Mouse (Mus musculus): ENCODE data around the gene Jaml. TPM values are rescaled to one million over a fixed set of nuclear protein-coding genes. Genes with fewer than 3 reads are reported as not detected.
A peak's percentile ranks its signal among the peaks of the same experiment; 100 is the strongest.

Jaml gene
- total and polyA plus RNA-seq, 3 experiments, result not detected

GRCm38 (mm10) chr9:45048511-45048910 lies 30.5 kb upstream of the Jaml start:
- Histone ChIP-seq H3K9ac (ENCODE audit: control insufficient read depth, low read depth, low read length, poor library complexity, severe bottlenecking) (peak overlapping the region; percentile 39), H3K27ac (ENCODE audit: control insufficient read depth, low read depth, low read length) (0 out of 2 replicates have a peak overlapping the region, but pooled peaks have one; percentile 31), H3K4me3 (ENCODE audit: control insufficient read depth in 1 of 2, insufficient read depth in 1 of 2, low read depth in 2 of 2, low read length in 2 of 2) (peak overlapping the region; percentile 28 to 50; a peak in 3 of 4 replicates), H3K79me2 (ENCODE audit: control insufficient read depth, insufficient read depth, low read length, poor library complexity) (no peaks in the 10 kb centered on the region), H3K27me3 (ENCODE audit: control insufficient read depth in 1 of 2, insufficient read depth in 2 of 2, low read length in 2 of 2) (peaks cover 0 to 8% of the 10 kb centered on the region in 2 experiments; a peak in 2 of 4 replicates), H3K9me3 (replicated peaks; ENCODE audit: insufficient read depth, low read length) (no peaks in the 10 kb centered on the region), H3K36me3 (ENCODE audit: control insufficient read depth in 1 of 2, insufficient read depth in 2 of 2, low read length in 2 of 2) (peaks cover 0 to 15% of the 10 kb centered on the region in 2 experiments; a peak in 2 of 4 replicates), H3K4me1 (ENCODE audit: control insufficient read depth in 1 of 2, insufficient read depth in 2 of 2, low read length in 2 of 2) (peaks cover 14 to 23% of the 10 kb centered on the region in 2 experiments)
- DNase-seq (ENCODE audit: low read depth, low spot score), result peak; percentile 79
- TF ChIP-seq MAX (IDR thresholded peaks at IDR 0.05; ENCODE audit: low read length) (no peak), TCF12 (IDR thresholded peaks at IDR 0.05; ENCODE audit: low read depth, low read length) (peak; percentile 33; the same call in 1 of the 2 replicates), SMC3 (IDR thresholded peaks at IDR 0.05; ENCODE audit: low read depth, low read length) (peak; percentile 75), ZNF384 (IDR thresholded peaks at IDR 0.05; ENCODE audit: low read depth, low read length) (no peak), MEF2A (IDR thresholded peaks at IDR 0.05; ENCODE audit: extremely low read depth, insufficient replicate concordance, low read depth, low read length, poor library complexity, severe bottlenecking) (no peak), ELF1 (IDR thresholded peaks at IDR 0.05; ENCODE audit: low read depth, low read length) (no peak), POLR2AphosphoS5 (IDR thresholded peaks at IDR 0.05; ENCODE audit: borderline replicate concordance, low read depth, low read length) (no peak), KAT2A (conservative IDR thresholded peaks at IDR 0.05; ENCODE audit: low read depth, low read length) (no peak), TBP (IDR thresholded peaks at IDR 0.05; ENCODE audit: low read depth, low read length) (no peak), USF2 (IDR thresholded peaks at IDR 0.05; ENCODE audit: borderline replicate concordance in 1 of 2, insufficient read depth in 1 of 2, low read depth in 1 of 2, low read length in 2 of 2) (no peak), MYC (IDR thresholded peaks at IDR 0.05; ENCODE audit: low read depth, low read length) (no peak), SIN3A (IDR thresholded peaks at IDR 0.05; ENCODE audit: low read length) (peak; percentile 70), HCFC1 (IDR thresholded peaks at IDR 0.05; ENCODE audit: low read depth, low read length) (0 out of 2 replicates have a peak, but pooled peaks have one; percentile 23), MXI1 (IDR thresholded peaks at IDR 0.05; ENCODE audit: low read depth, low read length) (peak; percentile 48; the same call in 1 of the 2 replicates), GATA1 (IDR thresholded peaks at IDR 0.05; ENCODE audit: low read depth, low read length) (0 out of 2 replicates have a peak, but pooled peaks have one; percentile 20), POLR2A (IDR thresholded peaks at IDR 0.05; ENCODE audit: control insufficient read depth in 1 of 2, insufficient read depth in 1 of 2, low read depth in 1 of 2, low read length in 2 of 2, poor library complexity in 1 of 2) (no peak), RCOR1 (IDR thresholded peaks at IDR 0.05; ENCODE audit: low read depth, low read length) (no peak), NRF1 (IDR thresholded peaks at IDR 0.05; ENCODE audit: insufficient read depth, low read depth, low read length, poor library complexity, severe bottlenecking) (no peak), MYB (IDR thresholded peaks at IDR 0.05; ENCODE audit: low read depth, low read length) (no peak), BHLHE40 (IDR thresholded peaks at IDR 0.05; ENCODE audit: borderline replicate concordance, low read depth, low read length) (no peak), ZC3H11A (IDR thresholded peaks at IDR 0.05; ENCODE audit: low read depth, low read length) (peak; percentile 40), JUND (IDR thresholded peaks at IDR 0.05; ENCODE audit: low read depth, low read length) (no peak), ETS1 (IDR thresholded peaks at IDR 0.05; ENCODE audit: low read depth, low read length) (no peak), USF1 (IDR thresholded peaks at IDR 0.05; ENCODE audit: low read depth, low read length) (no peak), NELFE (IDR thresholded peaks at IDR 0.05; ENCODE audit: low read depth, low read length) (no peak), MAFK (IDR thresholded peaks at IDR 0.05; ENCODE audit: borderline replicate concordance, low read depth, low read length) (no peak), GABPA (IDR thresholded peaks at IDR 0.05; ENCODE audit: low read depth, low read length) (no peak), EP300 (IDR thresholded peaks at IDR 0.05; ENCODE audit: low read depth in 1 of 2, low read length in 2 of 2) (no peak), CTCF (IDR thresholded peaks at IDR 0.05 in 2 of 3, conservative IDR thresholded peaks at IDR 0.05 in 1 of 3; ENCODE audit: control insufficient read depth in 1 of 3, insufficient read depth in 1 of 3, low read depth in 2 of 3, low read length in 3 of 3, poor library complexity in 1 of 3, severe bottlenecking in 1 of 3) (peak; percentile 28 to 85 (median 80); a peak in 5 of 6 replicates), RAD21 (IDR thresholded peaks at IDR 0.05; ENCODE audit: low read depth, low read length) (peak; percentile 49), TAL1 (IDR thresholded peaks at IDR 0.05; ENCODE audit: low read length) (no peak)
